Mouse (Mus musculus): ENCODE measurements around the gene Phactr3.

DNA sequence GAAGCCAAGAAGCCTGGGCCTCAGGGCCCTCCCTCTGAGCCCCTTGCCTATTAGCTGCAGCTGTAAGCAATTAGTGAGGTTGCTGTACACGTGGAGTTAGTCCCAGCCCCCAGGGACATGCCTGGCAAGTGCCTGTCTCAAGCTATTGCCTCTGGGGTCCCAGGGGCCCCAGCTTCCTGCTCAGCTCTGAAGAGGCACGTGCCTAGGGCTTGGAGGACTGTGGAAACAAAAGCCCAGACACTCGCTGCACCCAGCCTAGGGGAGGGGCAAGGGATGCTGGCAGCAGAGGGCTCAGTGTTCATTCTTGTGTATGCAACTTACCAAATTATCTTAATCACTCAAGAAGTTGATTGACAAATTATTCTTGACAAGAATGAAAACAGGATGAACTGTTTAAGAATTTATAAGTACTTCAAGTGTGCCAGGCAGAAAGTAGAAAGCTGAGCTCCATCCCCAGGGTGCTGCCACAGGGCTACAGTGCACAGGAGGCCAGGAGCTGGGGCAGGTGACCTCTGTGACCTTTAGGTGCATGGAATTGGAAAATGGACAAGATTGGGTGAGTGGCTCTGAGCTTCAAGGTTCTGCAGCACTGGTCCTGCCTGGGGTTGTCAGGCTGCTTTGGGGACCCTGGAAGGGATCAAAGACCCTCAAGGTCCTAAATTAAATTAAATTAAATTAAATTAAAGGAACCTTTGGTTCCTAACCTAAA lies 138.5 kb downstream of the Phactr3 start:
- no peak for TF ChIP-seq CTCF (IDR thresholded peaks at IDR 0.05 in 2 of 3, conservative IDR thresholded peaks at IDR 0.05 in 1 of 3; ENCODE audit: control insufficient read depth in 1 of 3, insufficient read depth in 1 of 3, low read depth in 2 of 3, low read length in 3 of 3, poor library complexity in 1 of 3, severe bottlenecking in 1 of 3)
- TF ChIP-seq MAX (IDR thresholded peaks at IDR 0.05; ENCODE audit: low read length) = no peak
- TF ChIP-seq TCF12 (IDR thresholded peaks at IDR 0.05; ENCODE audit: low read depth, low read length) = no peak
- no peak for TF ChIP-seq ZKSCAN1 (IDR thresholded peaks at IDR 0.05; ENCODE audit: low read depth, low read length)
- TF ChIP-seq POLR2A (IDR thresholded peaks at IDR 0.05; ENCODE audit: control insufficient read depth in 1 of 2, insufficient read depth in 1 of 2, low read depth in 1 of 2, low read length in 2 of 2, poor library complexity in 1 of 2) = no peak
- no peak for TF ChIP-seq CHD1 (IDR thresholded peaks at IDR 0.05; ENCODE audit: low read depth, low read length)
- no peak for TF ChIP-seq RAD21 (IDR thresholded peaks at IDR 0.05; ENCODE audit: low read depth, low read length)
- TF ChIP-seq MXI1 (IDR thresholded peaks at IDR 0.05; ENCODE audit: low read depth, low read length) = no peak
- TF ChIP-seq POLR2AphosphoS5 (IDR thresholded peaks at IDR 0.05; ENCODE audit: borderline replicate concordance, low read depth, low read length) = no peak
- TF ChIP-seq NELFE (IDR thresholded peaks at IDR 0.05; ENCODE audit: low read depth, low read length) = no peak
- no peak for TF ChIP-seq E2F4 (IDR thresholded peaks at IDR 0.05; ENCODE audit: borderline replicate concordance, low read depth, low read length)
- TF ChIP-seq ZC3H11A (IDR thresholded peaks at IDR 0.05; ENCODE audit: low read depth, low read length) = no peak
- TF ChIP-seq MAFK (IDR thresholded peaks at IDR 0.05; ENCODE audit: borderline replicate concordance, low read depth, low read length) = no peak

Measured in MEL (cell line).